Mouse (Mus musculus) ES-Bruce4 (cell line): ENCODE measurements around the gene Wasf2.

Experiments used
- CTCF ChIP-seq: IDR thresholded peaks from one replicate; pipeline ENCODE4 v1.8.1; 2011; ENCODE audit warnings: low read depth, low read length
- EP300 ChIP-seq: IDR thresholded peaks from 2 replicates; pipeline ENCODE4 v1.6.1; 2011; ENCODE audit warnings: low read depth, low read length; ENCODE audit not compliant: insufficient read depth
- POLR2A ChIP-seq: IDR thresholded peaks from one replicate; pipeline ENCODE4 v1.8.1; 2011; ENCODE audit warnings: low read length; ENCODE audit not compliant: insufficient read depth

DNA sequence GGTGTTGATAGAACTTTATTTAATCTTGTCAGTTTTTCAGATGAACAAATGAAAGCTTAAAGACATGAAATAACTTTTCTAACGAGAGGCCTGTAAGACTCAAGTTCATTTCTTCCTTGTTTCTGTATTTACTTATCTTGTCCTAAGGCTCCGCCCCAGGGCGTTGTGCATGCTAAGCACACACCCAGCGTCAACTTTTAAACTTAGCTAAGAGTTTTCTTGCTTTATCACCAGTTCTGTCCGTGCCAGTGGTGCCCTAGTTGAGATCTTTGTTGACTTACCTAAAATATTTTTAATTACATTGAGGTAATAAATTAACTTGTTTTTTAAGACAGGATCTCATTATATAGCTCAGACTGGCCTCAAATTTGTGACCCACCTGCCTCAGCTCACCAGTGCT is 48.0 kb downstream of the Wasf2 start:
- TF ChIP-seq CTCF (no peak), EP300 (no peak), POLR2A (no peak)
